Mouse (Mus musculus) cortical plate, adult 2 months (tissue): ENCODE measurements around the gene St3gal6.

Experiments used
- CTCF ChIP-seq: fragments of 200-500 bp; IDR thresholded peaks from 2 replicates; pipeline ENCODE4 v1.5.1; 2011; ENCODE audit warnings: mild to moderate bottlenecking, control low read depth, low read length; ENCODE audit not compliant: insufficient read depth; ENCODE audit errors: extremely low read depth
- POLR2A ChIP-seq: fragments of 200-500 bp; IDR thresholded peaks from 2 replicates; pipeline ENCODE4 v1.6.1; 2011; ENCODE audit warnings: mild to moderate bottlenecking, low read length, control low read depth; ENCODE audit not compliant: insufficient read depth; ENCODE audit errors: extremely low read depth

GRCm38 (mm10) chr16:58481219-58481905 is 42.7 kb downstream of the St3gal6 start:
- TF ChIP-seq CTCF (no peak), POLR2A (no peak)
